8 mouse cellular contexts compared by ENCODE assay signal in the genomic region with DNA sequence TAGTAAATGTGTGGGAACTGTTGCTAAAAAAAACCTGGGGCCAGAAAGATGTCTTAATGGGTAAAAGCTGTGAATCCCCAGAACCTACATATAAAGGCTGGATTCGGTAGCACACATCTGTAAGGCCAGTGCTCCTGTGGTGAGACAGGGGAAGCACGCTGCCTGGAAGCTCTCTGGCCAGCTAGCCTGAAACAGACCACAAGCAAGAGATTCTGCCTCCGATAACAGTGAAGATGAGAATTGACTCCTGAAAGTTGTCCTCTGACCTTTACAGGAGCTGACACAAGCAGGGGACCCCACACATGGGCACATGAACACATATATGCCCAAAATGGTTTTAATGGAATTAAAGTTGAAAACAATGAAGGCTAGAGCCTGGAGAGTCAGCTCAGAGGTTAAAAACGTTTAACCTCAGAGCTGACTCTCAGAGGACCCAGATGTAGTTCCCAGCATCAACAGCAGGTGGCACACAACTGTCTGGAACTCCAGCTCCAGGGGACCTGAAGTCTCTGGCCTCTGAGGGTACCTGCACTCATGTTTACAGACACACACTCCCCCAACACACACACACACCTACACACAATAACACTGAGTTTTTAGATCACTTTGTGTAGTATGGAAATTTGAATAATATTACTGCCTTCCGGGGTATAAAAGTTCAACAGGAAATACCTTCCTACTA. TPM values are rescaled to one million over a fixed set of nuclear protein-coding genes. Genes with fewer than 3 reads are reported as not detected.
DNase-seq lines count a peak whose midpoint lies in the region; ATAC-seq and TF ChIP-seq lines count a peak whose summit lies in the region.

No protein-coding gene starts in this region.

- in situ Hi-C loops in CH12.LX (cut with MboI; ENCODE audit: low pct_ligation_motif_present, low pct_unique_long_range_greater_than_20kb, low sequenced_read_pairs) = loop anchor here (10.0 kb wide), 1 partner anchor 182 kb away; no protein-coding TSS in a partner anchor

- H3K27ac ChIP-seq in CH12.LX (ENCODE audit: insufficient read depth, low read depth) = no peak overlapping the region
- H3K27ac ChIP-seq in liver, postnatal 0 days (ENCODE audit: low read depth) = no peak overlapping the region

- H3K9me3 ChIP-seq in CH12.LX (replicated peaks; ENCODE audit: low read length) = no peaks in the 10 kb centered on the region
- H3K9me3 ChIP-seq in liver, postnatal 0 days (ENCODE audit: low read length) = no peaks in the 10 kb centered on the region

- no peak overlapping the region for H3K4me2 ChIP-seq in CH12.LX (ENCODE audit: insufficient read depth, low read depth, poor library complexity, severe bottlenecking)
- no peak overlapping the region for H3K4me2 ChIP-seq in liver, postnatal 0 days (ENCODE audit: low read depth, low read length)

- no peak for TF ChIP-seq EP300 in CH12.LX (IDR thresholded peaks at IDR 0.05; ENCODE audit: low read length)
- TF ChIP-seq EP300 in liver, postnatal 0 days (IDR thresholded peaks at IDR 0.05; ENCODE audit: low read depth) = no peak

- dilution Hi-C loops in CH12.LX (cut with MboI; ENCODE audit: extremely low pct_ligation_motif_present, extremely low pct_unique_long_range_greater_than_20kb, low sequenced_read_pairs) = no loop called here

- DNase-seq in 416B (ENCODE audit: low read depth) = peak; percentile 89
- peak; percentile 71 for DNase-seq in CH12.LX (ENCODE audit: extremely low read depth)
- DNase-seq in c-Kit-positive CD71-positive TER-119-positive erythroid progenitor cells, embryonic 14.5 days (ENCODE audit: low spot score) = peak; percentile 76
- DNase-seq in forelimb bud, embryonic 11.5 days (ENCODE audit: low read depth, low spot score) = peak; percentile 68
- DNase-seq in kidney, adult 9 months = peak; percentile 78
- DNase-seq in liver, postnatal 0 days = peak; percentile 84
- peak; percentile 88 for DNase-seq in retina, embryonic 14.5 days (ENCODE audit: low spot score)
- DNase-seq in urinary bladder, postnatal 25 days (ENCODE audit: low spot score) = peak; percentile 82

- TF ChIP-seq POLR2A in CH12.LX (IDR thresholded peaks at IDR 0.05; ENCODE audit: low read depth, low read length) = no peak

- peaks cover 3 to 26% of the 10 kb centered on the region in 2 experiments for H3K4me1 ChIP-seq in CH12.LX (ENCODE audit: control insufficient read depth in 1 of 2, insufficient read depth in 2 of 2)
- peaks cover 34% of the 10 kb centered on the region for H3K4me1 ChIP-seq in liver, postnatal 0 days (ENCODE audit: insufficient read depth)

- H3K4me3 ChIP-seq in CH12.LX (replicated peaks in 1 of 3; ENCODE audit: low read depth in 2 of 3, low read length in 2 of 3, poor library complexity in 1 of 3) = no peak overlapping the region
- H3K4me3 ChIP-seq in liver, postnatal 0 days (ENCODE audit: low read depth, low read length) = no peak overlapping the region

- WGBS in liver, postnatal 0 days (ENCODE audit: insufficient replicate concordance) = 38% methylated on average over 5 of the region's 5 CpGs

- TF ChIP-seq CTCF in CH12.LX (conservative IDR thresholded peaks at IDR 0.05 in 1 of 2, IDR thresholded peaks at IDR 0.05 in 1 of 2; ENCODE audit: low read depth in 2 of 2, low read length in 2 of 2) = peak; percentile 83 to 91
- peak; percentile 89 for TF ChIP-seq CTCF in liver, postnatal 0 days (IDR thresholded peaks at IDR 0.05; ENCODE audit: low read depth)

- H3K9ac ChIP-seq in CH12.LX (ENCODE audit: insufficient read depth, low read depth) = no peak overlapping the region
- no peak overlapping the region for H3K9ac ChIP-seq in liver, postnatal 0 days (replicated peaks)

- TF ChIP-seq RAD21 in CH12.LX (IDR thresholded peaks at IDR 0.05; ENCODE audit: low read depth, low read length) = peak; percentile 70

- ATAC-seq in liver, postnatal 0 days = no peak

- H3K36me3 ChIP-seq in CH12.LX (replicated peaks in 1 of 2; ENCODE audit: control insufficient read depth in 1 of 2, insufficient read depth in 1 of 2, low read length in 1 of 2) = no peaks in the 10 kb centered on the region
- no peaks in the 10 kb centered on the region for H3K36me3 ChIP-seq in liver, postnatal 0 days (replicated peaks; ENCODE audit: insufficient read depth, low read length)

- no peaks in the 10 kb centered on the region for H3K79me2 ChIP-seq in CH12.LX (replicated peaks; ENCODE audit: control insufficient read depth, extremely low read depth, insufficient read depth, poor library complexity, severe bottlenecking)

- no peaks in the 10 kb centered on the region for H3K27me3 ChIP-seq in CH12.LX (replicated peaks)
- no peaks in the 10 kb centered on the region for H3K27me3 ChIP-seq in liver, postnatal 0 days (ENCODE audit: insufficient read depth, low read length)

TF ChIP-seq in CH12.LX, 34 proteins besides CTCF, POLR2A, EP300 and RAD21:
- no peak for TF ChIP-seq TBP (conservative IDR thresholded peaks at IDR 0.05; ENCODE audit: low read depth, low read length)
- no peak for TF ChIP-seq MAFK (IDR thresholded peaks at IDR 0.05; ENCODE audit: insufficient replicate concordance, low read length)
- TF ChIP-seq ZC3H11A (IDR thresholded peaks at IDR 0.05; ENCODE audit: low read depth, low read length) = peak; percentile 11; the same call in 1 of the 2 replicates
- no peak for TF ChIP-seq ETS1 (conservative IDR thresholded peaks at IDR 0.05; ENCODE audit: low read depth, low read length)
- no peak for TF ChIP-seq GABPA (IDR thresholded peaks at IDR 0.05; ENCODE audit: insufficient replicate concordance, low read depth, low read length)
- TF ChIP-seq SMC3 (IDR thresholded peaks at IDR 0.05; ENCODE audit: low read depth, low read length) = peak; percentile 93

RNA-seq across cellular contexts. Expression of a gene that starts 45.8 kb away (rescaled TPM):
- 2.1 and 2.4 TPM in 2 replicates for total RNA-seq in CH12.LX (2012; rRNA removed)
- total RNA-seq in CH12.LX (2014; rRNA removed) = 2.1 and 2.5 TPM in 2 replicates
- polyA plus RNA-seq in CH12.LX (2012; ENCODE audit: insufficient read length, low read depth) = 3.3 and 3.6 TPM in 2 replicates
- polyA plus RNA-seq in liver, postnatal 0 days (2015; fragmentation: Nextera tagmentation; extraction: Ambion mirVana) = 2.7 and 2.9 TPM in 2 replicates
